Comparison of ENCODE assay signal across 17 mouse cellular contexts in genomic region chr2:91268042-91268441, GRCm38 (mm10). TPM values are rescaled to one million over a fixed set of nuclear protein-coding genes. Genes with fewer than 3 reads are reported as not detected.
"Had no signal": no experiment of that assay in that cellular context is flagged by ENCODE, and none has a peak within 500 bp of the region (broad histone marks: within the 10 kb centered on the region; RNA-seq: fewer than 3 reads in every experiment).

No protein-coding gene starts in this region.

- H3K9ac ChIP-seq: intestine, embryonic 15.5 days; kidney, embryonic 15.5 days had no signal

- H3K9me3 ChIP-seq: intestine, embryonic 15.5 days; kidney, embryonic 15.5 days had no signal

- H3K27ac ChIP-seq: intestine, embryonic 15.5 days; kidney, embryonic 15.5 days; layer of hippocampus, adult 2 months; left cerebral cortex, adult 2 months had no signal

- DNase-seq: kidney, adult 11 months; kidney, adult 8-10 months; kidney, postnatal 14 days; layer of hippocampus, adult 9-11 months; layer of hippocampus, postnatal 36 days; lung, adult 2 months; lung, postnatal 14 days; lung, postnatal 4 days; midbrain, embryonic 14.5 days; thymus, postnatal 25 days had no signal

- ATAC-seq: intestine, embryonic 15.5 days had no signal

- H3K4me3 ChIP-seq: intestine, embryonic 15.5 days; kidney, embryonic 15.5 days; layer of hippocampus, adult 2 months; left cerebral cortex, adult 2 months had no signal

- H3K4me2 ChIP-seq: intestine, embryonic 15.5 days; kidney, embryonic 15.5 days; midbrain, embryonic 11.5 days had no signal

- H3K27me3 ChIP-seq: intestine, embryonic 15.5 days; kidney, embryonic 15.5 days had no signal

RNA-seq across cellular contexts. Expression of gene Pacsin3, which starts 12.3 kb away (rescaled TPM):
- total RNA-seq: megakaryocyte progenitor cell, adult 5-6 weeks; megakaryocyte-erythroid progenitor cell, adult 5-6 weeks had no signal
